Mouse (Mus musculus): Measurements from ENCODE around the gene Smyd3.
"Not testable (repeated sequence)": the region's sequence is repeated elsewhere in the genome, so short reads cannot be mapped to it uniquely, and the experiment has no call there.

Smyd3 gene

GRCm38 (mm10) chr1:179213381-179213780, 304.5 kb downstream of the Smyd3 start:
- DNase-seq = no peak

- DNase-seq = no peak
These were observed 305.5 kb downstream of the Smyd3 start for GRCm38 (mm10) chr1:179212295-179212694.

- no peak for DNase-seq
These were observed 306.5 kb downstream of the Smyd3 start for GRCm38 (mm10) chr1:179211313-179211712.

- no peak for DNase-seq
These were observed 309.8 kb downstream of the Smyd3 start for GRCm38 (mm10) chr1:179207846-179208595.

- DNase-seq = no peak
These were observed 310.6 kb downstream of the Smyd3 start for GRCm38 (mm10) chr1:179207180-179207741.

- no peak for DNase-seq
These were observed 319.2 kb downstream of the Smyd3 start for GRCm38 (mm10) chr1:179198517-179199200.

- DNase-seq = no peak
These were observed 319.9 kb downstream of the Smyd3 start for GRCm38 (mm10) chr1:179197821-179198516.

GRCm38 (mm10) chr1:179197156-179197555, 320.7 kb downstream of the Smyd3 start:
- no peak for DNase-seq

- no peak for DNase-seq
These were observed 321.4 kb downstream of the Smyd3 start for GRCm38 (mm10) chr1:179196422-179196821.

- DNase-seq = no peak
These were observed 325.1 kb downstream of the Smyd3 start for GRCm38 (mm10) chr1:179192781-179193180.

GRCm38 (mm10) chr1:179190837-179191236, 327.0 kb downstream of the Smyd3 start:
- no peak for DNase-seq

- no peak for DNase-seq
These were observed 330.7 kb downstream of the Smyd3 start for GRCm38 (mm10) chr1:179187171-179187570.

- no peak for DNase-seq
These were observed 333.2 kb downstream of the Smyd3 start for GRCm38 (mm10) chr1:179184631-179185030.

- no peak for DNase-seq
These were observed 334.3 kb downstream of the Smyd3 start for GRCm38 (mm10) chr1:179183499-179183898.

- no peak for DNase-seq
These were observed 337.3 kb downstream of the Smyd3 start for GRCm38 (mm10) chr1:179180546-179180945.

- DNase-seq = no peak
These were observed 340.8 kb downstream of the Smyd3 start for GRCm38 (mm10) chr1:179176861-179177658.

- DNase-seq = no peak
These were observed 343.6 kb downstream of the Smyd3 start for GRCm38 (mm10) chr1:179174241-179174640.

GRCm38 (mm10) chr1:179170555-179170954, 347.3 kb downstream of the Smyd3 start:
- no peak for DNase-seq

- DNase-seq = no peak
These were observed 348.1 kb downstream of the Smyd3 start for GRCm38 (mm10) chr1:179169749-179170148.

GRCm38 (mm10) chr1:179169161-179169560, 348.7 kb downstream of the Smyd3 start:
- DNase-seq = no peak

GRCm38 (mm10) chr1:179164219-179164618, 353.6 kb downstream of the Smyd3 start:
- not testable (repeated sequence) for DNase-seq

- DNase-seq = not testable (repeated sequence)
These were observed 355.1 kb downstream of the Smyd3 start for GRCm38 (mm10) chr1:179162752-179163151.

Data from spleen, adult 18-20 months (tissue).